Mouse (Mus musculus): ENCODE measurements around the gene Arhgap30.

GRCm38 (mm10) chr1:171356814-171357213 is 31.9 kb upstream of the Arhgap30 start:
- no peak for TF ChIP-seq CTCF (IDR thresholded peaks at IDR 0.05; ENCODE audit: low read depth)
- TF ChIP-seq EP300 (IDR thresholded peaks at IDR 0.05; ENCODE audit: low read depth): no peak

Data from heart, postnatal 0 days (tissue).